17 mouse cellular contexts compared by ENCODE assay signal in genomic region chr17:85616526-85617500, GRCm38 (mm10). TPM values are rescaled to one million over a fixed set of nuclear protein-coding genes. Genes with fewer than 3 reads are reported as not detected.
DNase-seq lines count a peak whose midpoint lies in the region; ATAC-seq and TF ChIP-seq lines count a peak whose summit lies in the region.
"Had no signal": no experiment of that assay in that cellular context is flagged by ENCODE, and none has a peak within 500 bp of the region (broad histone marks: within the 10 kb centered on the region; RNA-seq: fewer than 3 reads in every experiment).

No protein-coding gene starts in this region.

- no peak overlapping the region for H3K27ac ChIP-seq in heart, embryonic 11.5 days (ENCODE audit: low read depth, low read length)
- peak overlapping the region; percentile 87 for H3K27ac ChIP-seq in embryonic facial prominence, embryonic 10.5 days (replicated peaks)
- H3K27ac ChIP-seq in forebrain, embryonic 15.5 days (replicated peaks) = peak overlapping the region; percentile 70
- H3K27ac ChIP-seq in midbrain, embryonic 16.5 days (ENCODE audit: low read length) = peak overlapping the region; percentile 76
- no peak overlapping the region for H3K27ac ChIP-seq in stomach, postnatal 0 days (replicated peaks)
- H3K27ac ChIP-seq: hindbrain, embryonic 15.5 days; kidney, postnatal 0 days; limb, embryonic 12.5 days had no signal

- peak overlapping the region; percentile 8; the same call in 1 of the 2 replicates for H3K4me2 ChIP-seq in heart, embryonic 11.5 days
- H3K4me2 ChIP-seq in forebrain, embryonic 15.5 days (replicated peaks) = peak overlapping the region; percentile 71; the same call in 1 of the 2 replicates
- peak overlapping the region; percentile 54 for H3K4me2 ChIP-seq in midbrain, embryonic 16.5 days (ENCODE audit: low read length)
- no peak overlapping the region for H3K4me2 ChIP-seq in stomach, postnatal 0 days (replicated peaks; ENCODE audit: low read depth)
- H3K4me2 ChIP-seq: hindbrain, embryonic 15.5 days had no signal

- H3K9me3 ChIP-seq in heart, embryonic 11.5 days (replicated peaks; ENCODE audit: control insufficient read depth, low read length) = no peaks in the 10 kb centered on the region
- H3K9me3 ChIP-seq in embryonic facial prominence, embryonic 10.5 days = no peaks in the 10 kb centered on the region
- no peaks in the 10 kb centered on the region for H3K9me3 ChIP-seq in forebrain, embryonic 15.5 days
- H3K9me3 ChIP-seq in midbrain, embryonic 16.5 days (replicated peaks; ENCODE audit: control insufficient read depth, low read length, poor library complexity, severe bottlenecking) = no peaks in the 10 kb centered on the region
- H3K9me3 ChIP-seq in stomach, postnatal 0 days (ENCODE audit: control insufficient read depth, low read length) = no peaks in the 10 kb centered on the region
- H3K9me3 ChIP-seq: heart, embryonic 12.5 days; hindbrain, embryonic 15.5 days; limb, embryonic 12.5 days had no signal

- peaks cover 22% of the 10 kb centered on the region for H3K4me1 ChIP-seq in heart, embryonic 11.5 days (ENCODE audit: control insufficient read depth, insufficient read depth, low read length)
- H3K4me1 ChIP-seq in embryonic facial prominence, embryonic 10.5 days = peaks cover 70% of the 10 kb centered on the region
- peaks cover 40% of the 10 kb centered on the region for H3K4me1 ChIP-seq in forebrain, embryonic 15.5 days
- peaks cover 8% of the 10 kb centered on the region for H3K4me1 ChIP-seq in midbrain, embryonic 16.5 days (ENCODE audit: control insufficient read depth, insufficient read depth, low read length)
- H3K4me1 ChIP-seq in stomach, postnatal 0 days (replicated peaks; ENCODE audit: control insufficient read depth, insufficient read depth) = no peaks in the 10 kb centered on the region

- H3K27me3 ChIP-seq in heart, embryonic 11.5 days (ENCODE audit: control insufficient read depth, insufficient read depth, low read length) = peaks cover 99% of the 10 kb centered on the region
- peaks cover 100% of the 10 kb centered on the region for H3K27me3 ChIP-seq in embryonic facial prominence, embryonic 10.5 days (replicated peaks; ENCODE audit: low read depth, poor library complexity, severe bottlenecking)
- peaks cover 98% of the 10 kb centered on the region for H3K27me3 ChIP-seq in forebrain, embryonic 15.5 days
- H3K27me3 ChIP-seq in midbrain, embryonic 16.5 days (ENCODE audit: control insufficient read depth, insufficient read depth, low read depth, low read length) = peaks cover 81% of the 10 kb centered on the region
- peaks cover 70% of the 10 kb centered on the region for H3K27me3 ChIP-seq in stomach, postnatal 0 days (ENCODE audit: control insufficient read depth, insufficient read depth, low read length)

- no peak for DNase-seq in heart, postnatal 4 days
- peak; percentile 70 for DNase-seq in embryonic facial prominence, embryonic 10.5 days (ENCODE audit: low spot score)
- no peak for DNase-seq in stomach, postnatal 0 days (ENCODE audit: low spot score)
- DNase-seq in gastrocnemius, postnatal 25 days = no peak
- no peak for DNase-seq in gastrocnemius, adult 8-10 months (ENCODE audit: low spot score in 2 of 2)
- DNase-seq: cerebellum, adult 8-10 months; lung, adult 18-20 months; right cerebral cortex, postnatal 14 days had no signal

- H3K9ac ChIP-seq in heart, embryonic 11.5 days (ENCODE audit: low read depth, low read length) = no peak overlapping the region
- 0 out of 2 replicates have a peak overlapping the region, but pooled peaks have one; percentile 25 for H3K9ac ChIP-seq in forebrain, embryonic 15.5 days (replicated peaks)
- H3K9ac ChIP-seq in midbrain, embryonic 16.5 days (ENCODE audit: low read depth, low read length) = peak overlapping the region; percentile 38; the same call in 1 of the 2 replicates
- H3K9ac ChIP-seq in stomach, postnatal 0 days (ENCODE audit: low read length) = no peak overlapping the region
- H3K9ac ChIP-seq: heart, embryonic 12.5 days; hindbrain, embryonic 15.5 days; limb, embryonic 12.5 days had no signal

- no peak overlapping the region for H3K4me3 ChIP-seq in heart, embryonic 11.5 days (ENCODE audit: low read depth, low read length)
- peak overlapping the region; percentile 61 for H3K4me3 ChIP-seq in embryonic facial prominence, embryonic 10.5 days
- H3K4me3 ChIP-seq in forebrain, embryonic 15.5 days = peak overlapping the region; percentile 32
- peak overlapping the region; percentile 31 for H3K4me3 ChIP-seq in midbrain, embryonic 16.5 days (ENCODE audit: low read depth, low read length)
- H3K4me3 ChIP-seq in stomach, postnatal 0 days (ENCODE audit: low read depth, low read length) = no peak overlapping the region

- no peak for ATAC-seq in heart, embryonic 11.5 days (replicated peaks; ENCODE audit: insufficient number of reproducible peaks, low FRiP score, low TSS enrichment)
- ATAC-seq in forebrain, embryonic 15.5 days (replicated peaks) = no peak; the same call in 1 of the 2 replicates
- ATAC-seq in midbrain, embryonic 16.5 days = no peak
- no peak for ATAC-seq in stomach, postnatal 0 days (ENCODE audit: low FRiP score, low TSS enrichment)

- WGBS in heart, embryonic 11.5 days (ENCODE audit: insufficient replicate concordance) = 1% methylated on average over 41 of the region's 41 CpGs
- WGBS in embryonic facial prominence, embryonic 10.5 days = under 1% methylated on average over 41 of the region's 41 CpGs
- 1% methylated on average over 41 of the region's 41 CpGs for WGBS in forebrain, embryonic 15.5 days
- WGBS in midbrain, embryonic 16.5 days = 2% methylated on average over 41 of the region's 41 CpGs
- WGBS in stomach, postnatal 0 days = 2% methylated on average over 41 of the region's 41 CpGs

- TF ChIP-seq EP300 in stomach, postnatal 0 days (optimal IDR thresholded peaks at IDR 0.05) = no peak

- no peak for TF ChIP-seq CTCF in stomach, postnatal 0 days (IDR thresholded peaks at IDR 0.05; ENCODE audit: low read depth)

- no peaks in the 10 kb centered on the region for H3K36me3 ChIP-seq in heart, embryonic 11.5 days (ENCODE audit: control insufficient read depth, insufficient read depth, low read length)
- H3K36me3 ChIP-seq in embryonic facial prominence, embryonic 10.5 days (replicated peaks) = no peaks in the 10 kb centered on the region
- H3K36me3 ChIP-seq in forebrain, embryonic 15.5 days = no peaks in the 10 kb centered on the region
- H3K36me3 ChIP-seq in midbrain, embryonic 16.5 days (ENCODE audit: control insufficient read depth, insufficient read depth, low read length) = no peaks in the 10 kb centered on the region
- no peaks in the 10 kb centered on the region for H3K36me3 ChIP-seq in stomach, postnatal 0 days (ENCODE audit: control insufficient read depth, insufficient read depth, low read length)
- H3K36me3 ChIP-seq: heart, embryonic 12.5 days; hindbrain, embryonic 15.5 days; limb, embryonic 12.5 days had no signal

RNA-seq across cellular contexts. Expression of gene Six3, which starts 3.4 kb away (rescaled TPM):
- polyA plus RNA-seq in heart, embryonic 11.5 days (2014; fragmentation: Nextera tagmentation; extraction: Ambion mirVana) = not detected in 2 replicates
- total RNA-seq in heart, postnatal 4 days (2021) = not detected
- 8.8 and 13.1 TPM in 2 replicates for polyA plus RNA-seq in embryonic facial prominence, embryonic 10.5 days (2016; fragmentation: Nextera tagmentation; extraction: Ambion mirVana)
- polyA plus RNA-seq in forebrain, embryonic 15.5 days (2015; fragmentation: Nextera tagmentation; extraction: Ambion mirVana) = 18.0 and 21.7 TPM in 2 replicates
- polyA plus RNA-seq in midbrain, embryonic 16.5 days (2015; fragmentation: Nextera tagmentation; extraction: Ambion mirVana) = 19.1 and 24.2 TPM in 2 replicates
- not detected in 2 replicates for polyA plus RNA-seq in stomach, postnatal 0 days (2015; fragmentation: Nextera tagmentation; extraction: Ambion mirVana)
- total RNA-seq in gastrocnemius, postnatal 25 days (2021) = not detected
- not detected for total RNA-seq in gastrocnemius, adult 8-10 months (2022)
- total RNA-seq: MEL; neutrophil, adult 5-6 weeks had no signal
- polyA plus RNA-seq: heart, embryonic 12.5 days; kidney, postnatal 0 days; limb, embryonic 12.5 days had no signal

Comparison
In these comparisons a context has a peak if more than half of its experiments do, and no peak if none do; other contexts are left out.
1. H3K27ac ChIP-seq: peak in embryonic facial prominence, embryonic 10.5 days (single experiment), forebrain, embryonic 15.5 days (single experiment) and midbrain, embryonic 16.5 days (single experiment); none in heart, embryonic 11.5 days (single experiment) and stomach, postnatal 0 days (single experiment).
2. H3K4me3 ChIP-seq: peak in embryonic facial prominence, embryonic 10.5 days (single experiment), forebrain, embryonic 15.5 days (single experiment) and midbrain, embryonic 16.5 days (single experiment); none in heart, embryonic 11.5 days (single experiment) and stomach, postnatal 0 days (single experiment).
3. H3K9ac ChIP-seq: peak in forebrain, embryonic 15.5 days (single experiment) and midbrain, embryonic 16.5 days (single experiment); none in heart, embryonic 11.5 days (single experiment) and stomach, postnatal 0 days (single experiment).